Mouse (Mus musculus): ENCODE measurements around the gene Tcf15. TPM values are rescaled to one million over a fixed set of nuclear protein-coding genes. Genes with fewer than 3 reads are reported as not detected.

The Tcf15 gene
- not detected for polyA plus RNA-seq (2014; fragmentation: Illumina TruSeq; extraction: RNeasy Lipid Tissue Mini Kit (QIAGEN cat#74804); ENCODE audit: low read depth, low replicate concordance)

DNA sequence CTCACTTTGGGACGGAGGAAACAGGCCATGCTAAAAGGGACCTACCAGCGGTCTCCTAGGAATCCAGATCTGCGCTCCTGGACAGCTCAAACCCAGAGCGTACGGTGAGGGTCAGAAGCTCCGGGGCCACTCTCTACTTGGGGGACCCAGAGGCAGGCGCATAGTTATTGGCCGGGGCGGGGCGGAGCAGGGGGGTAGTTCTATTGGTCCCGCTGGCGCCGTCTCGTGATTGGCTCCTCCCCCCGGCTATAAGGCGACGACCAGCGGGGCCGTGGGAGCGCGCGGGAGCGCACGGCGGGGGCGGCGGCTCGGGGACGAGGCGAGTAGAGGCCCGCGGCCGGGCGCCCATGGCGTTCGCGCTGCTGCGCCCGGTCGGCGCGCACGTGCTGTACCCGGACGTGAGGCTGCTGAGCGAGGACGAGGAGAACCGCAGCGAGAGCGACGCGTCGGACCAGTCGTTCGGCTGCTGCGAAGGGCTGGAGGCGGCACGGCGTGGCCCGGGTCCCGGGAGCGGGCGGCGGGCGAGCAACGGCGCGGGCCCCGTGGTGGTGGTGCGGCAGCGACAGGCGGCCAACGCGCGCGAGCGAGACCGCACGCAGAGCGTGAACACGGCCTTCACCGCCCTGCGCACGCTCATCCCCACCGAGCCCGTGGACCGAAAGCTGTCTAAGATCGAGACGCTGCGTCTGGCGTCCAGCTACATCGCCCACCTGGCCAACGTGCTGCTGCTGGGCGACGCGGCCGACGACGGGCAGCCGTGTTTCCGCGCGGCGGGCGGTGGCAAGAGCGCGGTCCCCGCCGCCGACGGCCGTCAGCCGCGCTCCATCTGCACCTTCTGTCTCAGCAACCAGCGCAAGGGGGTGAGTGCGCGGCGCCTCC lies at the start of gene Tcf15:
TSS of gene Tcf15 (plus strand) at position 283 of the 879 bp plus-strand sequence.

GRCm38 (mm10) chr2:152105318-152106224 lies 37.8 kb upstream of the Tcf15 start, which contains the start of gene Srxn1:
Srxn1 (plus strand) TSS chr2:152105516.

Other genes starting within 250 kb of the Tcf15 start
- 0.17 TPM for gene Angpt4, start 232.4 kb upstream of the Tcf15 start, polyA plus RNA-seq (2014; fragmentation: Illumina TruSeq; extraction: RNeasy Lipid Tissue Mini Kit (QIAGEN cat#74804); ENCODE audit: low read depth, low replicate concordance)
- gene Fam110a, start 163.3 kb upstream of the Tcf15 start, polyA plus RNA-seq (2014; fragmentation: Illumina TruSeq; extraction: RNeasy Lipid Tissue Mini Kit (QIAGEN cat#74804); ENCODE audit: low read depth, low replicate concordance), result 3.7 TPM
- 9.6 TPM for gene Slc52a3, start 147.1 kb upstream of the Tcf15 start, polyA plus RNA-seq (2014; fragmentation: Illumina TruSeq; extraction: RNeasy Lipid Tissue Mini Kit (QIAGEN cat#74804); ENCODE audit: low read depth, low replicate concordance)
- not detected for gene Scrt2, start 62.0 kb upstream of the Tcf15 start, polyA plus RNA-seq (2014; fragmentation: Illumina TruSeq; extraction: RNeasy Lipid Tissue Mini Kit (QIAGEN cat#74804); ENCODE audit: low read depth, low replicate concordance)
- gene Srxn1, start 38.0 kb upstream of the Tcf15 start, polyA plus RNA-seq (2014; fragmentation: Illumina TruSeq; extraction: RNeasy Lipid Tissue Mini Kit (QIAGEN cat#74804); ENCODE audit: low read depth, low replicate concordance), result 12.2 TPM
- gene Csnk2a1, start 83.3 kb downstream of the Tcf15 start, polyA plus RNA-seq (2014; fragmentation: Illumina TruSeq; extraction: RNeasy Lipid Tissue Mini Kit (QIAGEN cat#74804); ENCODE audit: low read depth, low replicate concordance), result 41.2 TPM
- gene Tbc1d20, start 150.3 kb downstream of the Tcf15 start, polyA plus RNA-seq (2014; fragmentation: Illumina TruSeq; extraction: RNeasy Lipid Tissue Mini Kit (QIAGEN cat#74804); ENCODE audit: low read depth, low replicate concordance), result 43.6 TPM
- gene Rbck1, start 189.1 kb downstream of the Tcf15 start, polyA plus RNA-seq (2014; fragmentation: Illumina TruSeq; extraction: RNeasy Lipid Tissue Mini Kit (QIAGEN cat#74804); ENCODE audit: low read depth, low replicate concordance), result 0.56 TPM
- gene Trib3, start 200.5 kb downstream of the Tcf15 start, polyA plus RNA-seq (2014; fragmentation: Illumina TruSeq; extraction: RNeasy Lipid Tissue Mini Kit (QIAGEN cat#74804); ENCODE audit: low read depth, low replicate concordance), result not detected
- gene Nrsn2, start 233.1 kb downstream of the Tcf15 start, polyA plus RNA-seq (2014; fragmentation: Illumina TruSeq; extraction: RNeasy Lipid Tissue Mini Kit (QIAGEN cat#74804); ENCODE audit: low read depth, low replicate concordance), result not detected